Mouse (Mus musculus): ENCODE data around the gene Atp6v1d. TPM values are rescaled to one million over a fixed set of nuclear protein-coding genes. Genes with fewer than 3 reads are reported as not detected.

The Atp6v1d gene
- polyA plus RNA-seq, 1 experiment from 2014 or later, result 111 TPM

DNA sequence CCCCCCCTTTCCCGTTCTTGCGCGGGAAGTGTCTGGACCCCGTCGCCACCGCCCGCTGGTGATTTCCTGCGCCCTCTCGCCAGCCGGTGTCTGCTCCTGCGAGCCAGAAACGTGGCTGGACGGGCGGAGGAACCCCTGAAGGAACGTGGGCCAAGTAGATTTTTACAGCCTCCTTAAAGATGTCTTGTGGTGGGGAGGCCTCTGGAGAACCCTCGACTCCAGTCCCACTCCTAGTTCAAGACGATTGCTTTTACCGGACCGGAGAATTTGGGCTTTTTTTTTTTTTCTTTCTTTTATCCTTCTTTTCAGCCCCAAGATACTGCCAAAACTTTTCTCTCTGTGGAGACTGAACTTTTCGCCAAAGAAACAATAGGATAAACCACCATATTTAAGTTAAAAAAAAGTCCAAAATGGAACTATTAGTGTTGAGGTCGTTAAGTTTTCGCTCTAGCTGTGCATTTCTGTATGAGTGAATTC lies 854 bp upstream of the Atp6v1d start:
- Histone ChIP-seq H3K9ac (ENCODE audit: low read depth, low read length) (peak overlapping the region; percentile 84), H3K36me3 (ENCODE audit: insufficient read depth, low read length) (no peaks in the 10 kb centered on the region), H3K27ac (peak overlapping the region; percentile 90), H3K9me3 (replicated peaks; ENCODE audit: low read length) (no peaks in the 10 kb centered on the region), H3K4me1 (replicated peaks; ENCODE audit: insufficient read depth, low read length) (peaks cover 9% of the 10 kb centered on the region), H3K27me3 (ENCODE audit: insufficient read depth, low read length) (no peaks in the 10 kb centered on the region), H3K4me2 (ENCODE audit: low read length) (peak overlapping the region; percentile 67), H3K4me3 (replicated peaks; ENCODE audit: low read depth, low read length) (peak overlapping the region; percentile 75)
- TF ChIP-seq CTCF (IDR thresholded peaks at IDR 0.05; ENCODE audit: low read depth), result no peak
- WGBS, result 0% methylated on average over 22 of the region's 22 CpGs
- peak; percentile 18 for DNase-seq (ENCODE audit: low spot score)
- no peak; the same call in 1 of the 2 replicates for ATAC-seq (replicated peaks; ENCODE audit: low FRiP score, low read depth)

DNA sequence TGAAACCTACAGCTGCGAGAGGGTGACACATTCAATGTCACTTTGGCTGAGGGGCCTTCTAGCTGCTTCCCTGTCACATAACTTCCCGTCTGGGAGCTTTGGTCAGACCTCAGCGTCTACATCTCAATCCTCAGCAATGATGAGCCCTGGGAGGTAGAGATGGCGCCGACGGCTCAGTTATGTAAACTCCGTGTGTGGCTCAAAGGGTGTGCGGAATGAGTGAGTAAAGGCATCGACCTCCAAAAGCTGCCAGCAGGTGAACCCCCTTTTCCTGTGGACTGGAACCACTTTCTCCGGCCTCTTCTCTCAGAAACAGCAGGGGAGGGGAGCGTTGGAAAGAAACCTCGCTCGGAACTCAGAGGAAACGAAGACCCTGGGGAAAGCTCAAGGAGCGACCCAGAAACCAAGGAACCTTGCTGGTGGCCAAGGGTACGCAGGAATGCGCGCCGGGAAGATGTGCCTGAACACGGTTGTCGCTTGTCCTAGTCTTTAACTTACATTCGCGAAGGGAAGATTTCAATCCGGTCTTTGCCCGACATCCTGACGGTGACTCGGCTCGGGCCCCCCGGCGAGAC lies 430 bp downstream of the Atp6v1d start:
- DNase-seq (ENCODE audit: low spot score) (no peak), ATAC-seq (replicated peaks; ENCODE audit: low FRiP score, low read depth) (peak; percentile 3; the same call in 1 of the 2 replicates)
- peak overlapping the region; percentile 82 for H3K4me2 ChIP-seq (ENCODE audit: low read length)
- peak overlapping the region; percentile 75 for H3K4me3 ChIP-seq (replicated peaks; ENCODE audit: low read depth, low read length)
- H3K27me3 ChIP-seq (ENCODE audit: insufficient read depth, low read length), result no peaks in the 10 kb centered on the region
- no peaks in the 10 kb centered on the region for H3K36me3 ChIP-seq (ENCODE audit: insufficient read depth, low read length)
- peak overlapping the region; percentile 83 for H3K27ac ChIP-seq
- peaks cover 9% of the 10 kb centered on the region for H3K4me1 ChIP-seq (replicated peaks; ENCODE audit: insufficient read depth, low read length)
- WGBS, result under 1% methylated on average over 30 of the region's 30 CpGs
- no peaks in the 10 kb centered on the region for H3K9me3 ChIP-seq (replicated peaks; ENCODE audit: low read length)
- no peak for TF ChIP-seq CTCF (IDR thresholded peaks at IDR 0.05; ENCODE audit: low read depth)
- H3K9ac ChIP-seq (ENCODE audit: low read depth, low read length), result peak overlapping the region; percentile 78

DNA sequence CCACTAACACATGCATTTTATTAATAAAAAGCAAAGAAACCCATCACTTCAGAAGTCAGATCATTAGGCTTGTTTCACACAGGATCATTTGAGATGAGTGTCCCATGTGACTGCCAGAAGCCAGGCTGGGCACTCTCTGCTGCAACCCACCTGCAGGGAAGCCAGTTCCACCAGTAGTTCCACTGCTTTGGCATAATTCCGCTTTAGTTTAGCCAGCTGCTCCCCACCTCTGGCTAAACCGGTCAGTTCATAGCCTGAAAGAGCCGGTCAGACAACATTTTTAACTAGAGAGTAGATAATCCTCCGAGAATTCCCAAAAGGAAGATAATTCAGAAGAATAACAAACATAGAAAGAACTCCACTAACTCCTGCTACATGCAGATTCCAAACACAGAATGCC lies 13.2 kb downstream of the Atp6v1d start:
- no peak overlapping the region for H3K9ac ChIP-seq (ENCODE audit: low read depth, low read length)
- H3K4me3 ChIP-seq (replicated peaks; ENCODE audit: low read depth, low read length), result no peak overlapping the region
- WGBS, result 94% methylated on average over 4 of the region's 4 CpGs
- no peak overlapping the region for H3K27ac ChIP-seq
- ATAC-seq (replicated peaks; ENCODE audit: low FRiP score, low read depth) (no peak), DNase-seq (ENCODE audit: low spot score) (no peak)
- H3K9me3 ChIP-seq (replicated peaks; ENCODE audit: low read length), result no peaks in the 10 kb centered on the region
- no peak overlapping the region for H3K4me2 ChIP-seq (ENCODE audit: low read length)
- H3K4me1 ChIP-seq (replicated peaks; ENCODE audit: insufficient read depth, low read length), result no peaks in the 10 kb centered on the region
- no peaks in the 10 kb centered on the region for H3K27me3 ChIP-seq (ENCODE audit: insufficient read depth, low read length)
- H3K36me3 ChIP-seq (ENCODE audit: insufficient read depth, low read length), result peaks cover 18% of the 10 kb centered on the region
- TF ChIP-seq CTCF (IDR thresholded peaks at IDR 0.05; ENCODE audit: low read depth), result no peak

DNA sequence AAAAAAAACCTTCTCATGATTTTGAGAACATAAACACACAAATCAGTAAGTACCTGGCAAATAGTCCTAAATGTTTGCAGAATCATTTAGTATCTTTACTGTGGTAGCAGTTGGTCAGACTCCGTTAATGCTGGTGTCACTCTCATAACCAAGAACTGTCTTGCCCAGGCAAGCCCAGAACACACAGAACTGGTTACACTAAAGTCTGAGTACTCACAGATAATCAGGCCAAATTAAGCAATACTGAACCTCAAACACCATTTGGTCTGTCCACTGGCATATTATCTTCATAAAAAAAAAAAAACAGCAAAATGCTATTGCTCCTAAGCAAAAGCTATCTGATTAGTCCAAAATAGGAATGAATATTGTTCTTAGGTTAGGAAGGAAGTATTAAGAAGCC lies 19.0 kb downstream of the Atp6v1d start:
- H3K4me1 ChIP-seq (replicated peaks; ENCODE audit: insufficient read depth, low read length), result no peaks in the 10 kb centered on the region
- H3K4me3 ChIP-seq (replicated peaks; ENCODE audit: low read depth, low read length), result no peak overlapping the region
- H3K27me3 ChIP-seq (ENCODE audit: insufficient read depth, low read length), result no peaks in the 10 kb centered on the region
- no peak overlapping the region for H3K9ac ChIP-seq (ENCODE audit: low read depth, low read length)
- DNase-seq (ENCODE audit: low spot score) (no peak), ATAC-seq (replicated peaks; ENCODE audit: low FRiP score, low read depth) (no peak)
- no peak for TF ChIP-seq CTCF (IDR thresholded peaks at IDR 0.05; ENCODE audit: low read depth)
- peaks cover 10% of the 10 kb centered on the region for H3K36me3 ChIP-seq (ENCODE audit: insufficient read depth, low read length)
- H3K4me2 ChIP-seq (ENCODE audit: low read length), result no peak overlapping the region
- no peak overlapping the region for H3K27ac ChIP-seq
- 93% methylated on average over 1 of the region's 1 CpGs for WGBS
- H3K9me3 ChIP-seq (replicated peaks; ENCODE audit: low read length), result no peaks in the 10 kb centered on the region

DNA sequence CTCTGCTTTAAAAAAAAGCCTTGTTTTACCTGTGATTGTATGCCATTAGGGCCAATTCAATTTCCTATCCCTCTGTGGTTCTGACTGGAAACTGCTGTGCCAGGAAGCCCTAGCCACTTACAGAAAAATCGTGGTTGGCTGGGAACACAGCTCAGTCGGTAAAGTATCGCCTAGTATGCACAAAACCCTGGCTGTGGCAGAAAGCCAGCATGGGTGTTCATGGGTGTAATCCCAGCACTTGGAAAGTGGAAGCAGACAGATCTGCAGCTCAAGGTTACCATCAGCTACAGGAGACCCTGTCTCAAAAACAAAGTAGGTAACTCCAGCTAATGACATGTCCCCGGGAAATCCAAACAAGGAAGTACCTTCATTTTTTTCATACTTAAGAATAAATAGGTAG lies 21.5 kb downstream of the Atp6v1d start:
- Histone ChIP-seq H3K4me1 (replicated peaks; ENCODE audit: insufficient read depth, low read length) (no peaks in the 10 kb centered on the region), H3K9ac (ENCODE audit: low read depth, low read length) (no peak overlapping the region), H3K36me3 (ENCODE audit: insufficient read depth, low read length) (peaks cover 13% of the 10 kb centered on the region), H3K9me3 (replicated peaks; ENCODE audit: low read length) (no peaks in the 10 kb centered on the region), H3K4me2 (ENCODE audit: low read length) (no peak overlapping the region), H3K27ac (no peak overlapping the region), H3K27me3 (ENCODE audit: insufficient read depth, low read length) (no peaks in the 10 kb centered on the region), H3K4me3 (replicated peaks; ENCODE audit: low read depth, low read length) (no peak overlapping the region)
- no peak for TF ChIP-seq CTCF (IDR thresholded peaks at IDR 0.05; ENCODE audit: low read depth)
- WGBS, result 87% methylated on average over 4 of the region's 4 CpGs
- ATAC-seq (replicated peaks; ENCODE audit: low FRiP score, low read depth) (no peak), DNase-seq (ENCODE audit: low spot score) (no peak)

DNA sequence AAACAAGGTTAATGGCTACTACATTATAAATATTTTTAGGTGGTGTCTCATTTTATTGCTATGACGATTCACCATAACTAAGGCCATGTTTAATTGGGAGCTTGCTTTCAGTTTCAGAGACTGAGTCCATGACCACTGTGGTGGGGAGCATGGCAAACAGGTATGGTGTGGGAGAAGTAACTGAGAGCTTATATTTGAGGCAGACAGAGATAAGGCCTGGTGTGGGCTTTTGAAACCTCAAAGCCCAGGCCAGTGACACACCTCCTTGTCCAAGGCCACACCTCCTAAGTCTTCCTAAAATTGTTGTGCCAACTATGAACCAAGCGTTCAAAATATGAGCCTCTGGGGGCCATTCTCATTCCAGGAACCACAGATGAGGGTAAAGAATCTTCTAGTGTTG lies 26.9 kb downstream of the Atp6v1d start:
- TF ChIP-seq CTCF (IDR thresholded peaks at IDR 0.05; ENCODE audit: low read depth), result no peak
- no peak for ATAC-seq (replicated peaks; ENCODE audit: low FRiP score, low read depth)
- no peak overlapping the region for H3K4me2 ChIP-seq (ENCODE audit: low read length)
- no peak overlapping the region for H3K4me3 ChIP-seq (replicated peaks; ENCODE audit: low read depth, low read length)
- H3K4me1 ChIP-seq (replicated peaks; ENCODE audit: insufficient read depth, low read length), result no peaks in the 10 kb centered on the region
- H3K27me3 ChIP-seq (ENCODE audit: insufficient read depth, low read length), result no peaks in the 10 kb centered on the region
- H3K36me3 ChIP-seq (ENCODE audit: insufficient read depth, low read length), result peaks cover 19% of the 10 kb centered on the region
- DNase-seq (ENCODE audit: low spot score), result no peak
- H3K9ac ChIP-seq (ENCODE audit: low read depth, low read length), result no peak overlapping the region
- WGBS, result 91% methylated on average over 2 of the region's 2 CpGs
- H3K27ac ChIP-seq, result no peak overlapping the region
- no peaks in the 10 kb centered on the region for H3K9me3 ChIP-seq (replicated peaks; ENCODE audit: low read length)

DNA sequence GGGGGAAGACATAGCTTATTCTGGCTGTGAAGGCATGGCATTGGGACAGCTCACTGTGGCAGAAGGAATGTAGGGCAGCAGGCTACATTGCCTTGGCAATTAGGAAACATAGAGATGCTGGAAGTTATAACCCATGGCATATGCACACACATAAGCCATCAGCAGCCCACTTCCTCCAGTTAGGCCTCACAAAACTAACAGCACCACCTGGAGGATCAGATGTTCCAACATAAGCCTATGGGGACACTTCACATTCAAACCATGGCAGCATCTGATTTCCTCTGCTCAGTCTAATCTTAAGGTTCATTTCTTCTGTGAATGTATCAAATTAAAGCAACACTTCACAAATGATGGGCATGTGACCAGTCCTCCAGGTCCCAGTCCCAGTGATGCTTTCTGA lies 47.0 kb downstream of the Atp6v1d start:
- no peak overlapping the region for H3K4me3 ChIP-seq (replicated peaks; ENCODE audit: low read depth, low read length)
- DNase-seq (ENCODE audit: low spot score) (peak; percentile 15), ATAC-seq (replicated peaks; ENCODE audit: low FRiP score, low read depth) (no peak)
- no peak overlapping the region for H3K27ac ChIP-seq
- no peaks in the 10 kb centered on the region for H3K36me3 ChIP-seq (ENCODE audit: insufficient read depth, low read length)
- H3K4me2 ChIP-seq (ENCODE audit: low read length), result no peak overlapping the region
- H3K27me3 ChIP-seq (ENCODE audit: insufficient read depth, low read length), result no peaks in the 10 kb centered on the region
- TF ChIP-seq CTCF (IDR thresholded peaks at IDR 0.05; ENCODE audit: low read depth), result peak; percentile 52; the same call in 1 of the 2 replicates
- no peak overlapping the region for H3K9ac ChIP-seq (ENCODE audit: low read depth, low read length)
- no peaks in the 10 kb centered on the region for H3K4me1 ChIP-seq (replicated peaks; ENCODE audit: insufficient read depth, low read length)
- no peaks in the 10 kb centered on the region for H3K9me3 ChIP-seq (replicated peaks; ENCODE audit: low read length)
